Comparison of ENCODE assay signal across 11 mouse cellular contexts in the genomic region with DNA sequence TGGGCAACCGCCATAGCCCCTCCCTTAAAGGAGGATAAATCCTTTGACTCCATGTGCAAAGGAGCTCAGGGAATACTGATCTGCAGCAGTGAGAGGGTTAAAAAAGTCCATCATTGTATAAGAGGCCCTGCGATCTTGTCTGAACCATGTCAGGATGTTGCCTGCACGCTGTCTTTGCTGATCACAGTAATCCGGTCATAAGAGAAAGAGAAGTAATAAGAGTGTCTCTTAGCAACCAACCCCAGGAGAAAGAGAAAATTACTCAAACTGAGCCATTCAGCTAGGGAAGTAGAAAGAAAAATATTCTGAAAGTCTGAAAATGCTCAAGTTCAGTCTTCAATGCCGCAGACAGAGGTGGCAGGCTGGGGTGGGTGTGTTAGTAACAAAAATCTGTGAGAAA.
DNase-seq lines count a peak whose midpoint lies in the region; ATAC-seq and TF ChIP-seq lines count a peak whose summit lies in the region.
"Had no signal": no experiment of that assay in that cellular context is flagged by ENCODE, and none has a peak within 500 bp of the region (broad histone marks: within the 10 kb centered on the region; RNA-seq: fewer than 3 reads in every experiment).

No protein-coding gene starts in this region.

- H3K4me2 ChIP-seq in limb, embryonic 15.5 days, result no peak overlapping the region
- no peak overlapping the region for H3K4me2 ChIP-seq in forebrain, embryonic 14.5 days (ENCODE audit: low read length)
- peak overlapping the region; percentile 37 for H3K4me2 ChIP-seq in midbrain, embryonic 16.5 days (ENCODE audit: low read length)
- H3K4me2 ChIP-seq: stomach, embryonic 15.5 days had no signal

- TF ChIP-seq POLR2A in bone marrow, adult 2 months (IDR thresholded peaks at IDR 0.05; ENCODE audit: borderline replicate concordance, control insufficient read depth, low read depth, low read length), result no peak

- H3K27ac ChIP-seq in limb, embryonic 15.5 days, result 0 out of 2 replicates have a peak overlapping the region, but pooled peaks have one; percentile 47
- no peak overlapping the region for H3K27ac ChIP-seq in limb, embryonic 10.5 days
- H3K27ac ChIP-seq in bone marrow, adult 2 months (ENCODE audit: control insufficient read depth, insufficient read depth, low read depth, low read length, poor library complexity), result peak overlapping the region; percentile 57; the same call in 1 of the 2 replicates
- H3K27ac ChIP-seq in forebrain, embryonic 14.5 days (ENCODE audit: low read depth, low read length), result no peak overlapping the region
- peak overlapping the region; percentile 68 for H3K27ac ChIP-seq in midbrain, embryonic 16.5 days (ENCODE audit: low read length)
- H3K27ac ChIP-seq: stomach, embryonic 15.5 days had no signal

- H3K4me1 ChIP-seq in limb, embryonic 15.5 days, result peaks cover 9% of the 10 kb centered on the region
- H3K4me1 ChIP-seq in limb, embryonic 10.5 days, result 0 out of 2 replicates have a peak, but pooled peaks cover 3% of the 10 kb centered on the region
- peaks cover 4% of the 10 kb centered on the region for H3K4me1 ChIP-seq in bone marrow, adult 2 months (ENCODE audit: control insufficient read depth, insufficient read depth, low read length)
- H3K4me1 ChIP-seq in forebrain, embryonic 14.5 days (ENCODE audit: control insufficient read depth, insufficient read depth, low read length), result no peaks in the 10 kb centered on the region
- H3K4me1 ChIP-seq in midbrain, embryonic 16.5 days (ENCODE audit: control insufficient read depth, insufficient read depth, low read length), result peaks cover 14% of the 10 kb centered on the region
- H3K4me1 ChIP-seq: stomach, embryonic 15.5 days had no signal

- no peaks in the 10 kb centered on the region for H3K36me3 ChIP-seq in limb, embryonic 15.5 days
- no peaks in the 10 kb centered on the region; the same call in 1 of the 2 replicates for H3K36me3 ChIP-seq in limb, embryonic 10.5 days
- H3K36me3 ChIP-seq in forebrain, embryonic 14.5 days (ENCODE audit: control insufficient read depth, insufficient read depth, low read length), result no peaks in the 10 kb centered on the region
- no peaks in the 10 kb centered on the region for H3K36me3 ChIP-seq in midbrain, embryonic 16.5 days (ENCODE audit: control insufficient read depth, insufficient read depth, low read length)
- H3K36me3 ChIP-seq: stomach, embryonic 15.5 days had no signal

- TF ChIP-seq CTCF in bone marrow, adult 2 months (IDR thresholded peaks at IDR 0.05; ENCODE audit: control insufficient read depth, insufficient read depth, low read length), result no peak

- DNase-seq in limb, embryonic 10.5 days (ENCODE audit: low spot score), result no peak
- DNase-seq in forebrain, embryonic 14.5 days (ENCODE audit: low spot score), result peak; percentile 58
- DNase-seq in left cerebral cortex, postnatal 4 days, result no peak
- DNase-seq in layer of hippocampus, adult 9-10 months (ENCODE audit: low spot score), result no peak
- DNase-seq in cerebellum, postnatal 14 days, result no peak
- DNase-seq: lung, adult 18-20 months had no signal

- intact Hi-C loops in left cerebral cortex, postnatal 4 days (cut with DNase I), result no loop called here

- no peak overlapping the region for H3K4me3 ChIP-seq in limb, embryonic 15.5 days
- no peak overlapping the region for H3K4me3 ChIP-seq in limb, embryonic 10.5 days
- no peak overlapping the region for H3K4me3 ChIP-seq in bone marrow, adult 2 months (replicated peaks; ENCODE audit: control insufficient read depth, low read depth, low read length)
- no peak overlapping the region for H3K4me3 ChIP-seq in forebrain, embryonic 14.5 days (ENCODE audit: low read depth, low read length)
- no peak overlapping the region for H3K4me3 ChIP-seq in midbrain, embryonic 16.5 days (ENCODE audit: low read depth, low read length)
- H3K4me3 ChIP-seq: erythroblast, embryonic 14.5 days; stomach, embryonic 15.5 days had no signal

- no peaks in the 10 kb centered on the region for H3K9me3 ChIP-seq in limb, embryonic 15.5 days
- no peaks in the 10 kb centered on the region for H3K9me3 ChIP-seq in limb, embryonic 10.5 days (replicated peaks)
- H3K9me3 ChIP-seq in forebrain, embryonic 14.5 days (replicated peaks; ENCODE audit: control insufficient read depth, low read length), result no peaks in the 10 kb centered on the region
- no peaks in the 10 kb centered on the region for H3K9me3 ChIP-seq in midbrain, embryonic 16.5 days (replicated peaks; ENCODE audit: control insufficient read depth, low read length, poor library complexity, severe bottlenecking)
- H3K9me3 ChIP-seq: stomach, embryonic 15.5 days had no signal

- 46% methylated on average over 5 of the region's 5 CpGs for WGBS in limb, embryonic 15.5 days
- 76% methylated on average over 5 of the region's 5 CpGs for WGBS in limb, embryonic 10.5 days
- WGBS in bone marrow, adult 2 months, result 23% methylated on average over 5 of the region's 5 CpGs
- WGBS in forebrain, embryonic 14.5 days, result 32% methylated on average over 5 of the region's 5 CpGs
- WGBS in midbrain, embryonic 16.5 days, result 10% methylated on average over 5 of the region's 5 CpGs

- H3K27me3 ChIP-seq in limb, embryonic 15.5 days, result no peaks in the 10 kb centered on the region
- no peaks in the 10 kb centered on the region for H3K27me3 ChIP-seq in limb, embryonic 10.5 days (ENCODE audit: low read depth, poor library complexity, severe bottlenecking)
- H3K27me3 ChIP-seq in forebrain, embryonic 14.5 days (replicated peaks; ENCODE audit: control insufficient read depth, insufficient read depth, low read length), result no peaks in the 10 kb centered on the region
- H3K27me3 ChIP-seq in midbrain, embryonic 16.5 days (ENCODE audit: control insufficient read depth, insufficient read depth, low read depth, low read length), result no peaks in the 10 kb centered on the region
- H3K27me3 ChIP-seq: stomach, embryonic 15.5 days had no signal

- ATAC-seq in limb, embryonic 15.5 days (ENCODE audit: insufficient number of reproducible peaks, low FRiP score, low TSS enrichment, low read depth), result no peak
- peak; percentile 61; the same call in 1 of the 2 replicates for ATAC-seq in forebrain, embryonic 14.5 days
- peak; percentile 85 for ATAC-seq in midbrain, embryonic 16.5 days

- H3K9ac ChIP-seq in limb, embryonic 15.5 days, result no peak overlapping the region
- no peak overlapping the region for H3K9ac ChIP-seq in forebrain, embryonic 14.5 days (ENCODE audit: low read length)
- no peak overlapping the region for H3K9ac ChIP-seq in midbrain, embryonic 16.5 days (ENCODE audit: low read depth, low read length)
- H3K9ac ChIP-seq: stomach, embryonic 15.5 days had no signal

Comparison
In these comparisons a context has a peak if more than half of its experiments do, and no peak if none do; other contexts are left out.
1. H3K27ac ChIP-seq: peak in limb, embryonic 15.5 days (single experiment), bone marrow, adult 2 months (single experiment) and midbrain, embryonic 16.5 days (single experiment); none in limb, embryonic 10.5 days (single experiment) and forebrain, embryonic 14.5 days (single experiment).